Mouse (Mus musculus) right cerebral cortex, postnatal 10 days (tissue): ENCODE data around the gene Cib4.

Experiments used
- DNase-seq, 2 experiments: peaks; one replicate each; pipeline ENCODE4 v3.0.0; 2021; ENCODE audit warnings: low spot score in 2 of 2

Cib4 gene

GRCm38 (mm10) chr5:30440308-30440906 lies 105.2 kb downstream of the Cib4 start:
- DNase-seq, result peak; percentile 40 to 52

- no peak for DNase-seq
Measured at GRCm38 (mm10) chr5:30438931-30439330, 106.7 kb downstream of the Cib4 start.
